ENCODE assay signal across 8 mouse cellular contexts in the genomic region with DNA sequence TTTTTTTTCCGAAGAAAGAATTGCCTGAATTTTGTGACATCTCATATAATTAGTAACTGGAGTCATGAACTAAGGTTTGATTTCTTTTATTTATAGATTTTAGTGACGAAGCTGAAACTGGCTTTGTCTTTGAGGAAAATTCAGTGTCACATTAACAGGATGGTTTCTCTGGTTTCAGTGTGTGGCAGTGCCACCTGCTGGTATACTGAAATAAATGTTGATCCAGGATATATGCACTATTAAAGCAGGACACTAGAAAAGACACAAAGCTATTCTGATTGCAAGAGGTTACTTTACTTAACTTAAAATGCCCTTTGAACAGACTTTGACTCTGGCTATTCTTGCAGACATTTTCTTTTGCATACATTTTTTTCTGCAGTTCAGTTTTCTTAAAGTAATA. TPM values are rescaled to one million over a fixed set of nuclear protein-coding genes. Genes with fewer than 3 reads are reported as not detected.
A peak's percentile ranks its signal among the peaks of the same experiment; 100 is the strongest.
DNase-seq lines count a peak whose midpoint lies in the region; ATAC-seq and TF ChIP-seq lines count a peak whose summit lies in the region.

No protein-coding gene starts in this region.

- no peak for TF ChIP-seq POLR2A in thymus, adult 2 months (IDR thresholded peaks at IDR 0.05; ENCODE audit: control insufficient read depth, extremely low read depth, insufficient read depth, low read length, poor library complexity)

- no peak for TF ChIP-seq CTCF in thymus, adult 2 months (IDR thresholded peaks at IDR 0.05; ENCODE audit: borderline replicate concordance, control insufficient read depth, extremely low read depth, insufficient read depth, low read length, poor library complexity)

- ATAC-seq in common myeloid progenitor, adult 5-6 weeks (replicated peaks; ENCODE audit: low read depth, poor library complexity, severe bottlenecking), result peak; percentile 84
- peak; percentile 50 for ATAC-seq in inflammation-experienced regulatory T-cells, adult 6 months
- ATAC-seq in midbrain, embryonic 15.5 days (replicated peaks), result peak; percentile 75; the same call in 1 of the 2 replicates

- no peak overlapping the region for H3K27ac ChIP-seq in thymus, adult 2 months (ENCODE audit: control insufficient read depth, insufficient read depth, low read length)
- H3K27ac ChIP-seq in midbrain, embryonic 15.5 days, result no peak overlapping the region

- no peak overlapping the region for H3K9ac ChIP-seq in midbrain, embryonic 15.5 days

- no peaks in the 10 kb centered on the region for H3K4me1 ChIP-seq in thymus, adult 2 months (replicated peaks; ENCODE audit: control insufficient read depth, insufficient read depth, low read length)
- no peaks in the 10 kb centered on the region for H3K4me1 ChIP-seq in midbrain, embryonic 15.5 days

- H3K4me3 ChIP-seq in thymus, adult 2 months (ENCODE audit: control insufficient read depth, insufficient read depth, low read length), result no peak overlapping the region
- no peak overlapping the region for H3K4me3 ChIP-seq in midbrain, embryonic 15.5 days

- no peaks in the 10 kb centered on the region for H3K27me3 ChIP-seq in thymus, adult 2 months (ENCODE audit: control insufficient read depth, insufficient read depth, low read length)
- H3K27me3 ChIP-seq in midbrain, embryonic 15.5 days (replicated peaks), result no peaks in the 10 kb centered on the region

- H3K9me3 ChIP-seq in midbrain, embryonic 15.5 days, result no peaks in the 10 kb centered on the region

- peak; percentile 25 to 55 for DNase-seq in heart, postnatal 10 days
- no peak for DNase-seq in heart, adult 8-10 months (ENCODE audit: low spot score)
- DNase-seq in thymus, adult 2 months, result peak; percentile 8
- DNase-seq in thymus, postnatal 36 days, result no peak
- no peak for DNase-seq in spleen, postnatal 4 days (ENCODE audit: low spot score in 2 of 2)

- H3K4me2 ChIP-seq in midbrain, embryonic 15.5 days, result no peak overlapping the region

- intact Hi-C loops in heart, postnatal 10 days (cut with DNase I), result loop anchor here (2.0 kb wide), 1 partner anchor 126 kb away; no protein-coding TSS in a partner anchor

- no peaks in the 10 kb centered on the region for H3K36me3 ChIP-seq in thymus, adult 2 months (ENCODE audit: control insufficient read depth, insufficient read depth, low read length)
- H3K36me3 ChIP-seq in midbrain, embryonic 15.5 days (replicated peaks), result no peaks in the 10 kb centered on the region

- 36% methylated on average over 2 of the region's 2 CpGs for WGBS in thymus, adult 2 months
- WGBS in midbrain, embryonic 15.5 days, result 34% methylated on average over 2 of the region's 2 CpGs

RNA-seq across cellular contexts. Expression of a gene that starts 23.3 kb away (rescaled TPM):
- not detected for total RNA-seq in heart, postnatal 10 days (2021)
- not detected for total RNA-seq in heart, adult 8-10 months (2022)
- polyA plus RNA-seq in thymus, adult 2 months (2012; rRNA removed), result 0.24 TPM in 1 of 2 replicates, not detected in the other
- 0.09 TPM in 1 of 2 replicates, not detected in the other for total RNA-seq in common myeloid progenitor, adult 5-6 weeks (2017)
- under 1 TPM in 2 of 3 experiments, not detected in 1; 0.24 to 0.26 TPM for polyA plus RNA-seq in inflammation-experienced regulatory T-cells, adult 6 months (2017; shearing (Covaris generic))
- 0.09 TPM in 1 of 2 replicates, not detected in the other for polyA plus RNA-seq in midbrain, embryonic 15.5 days (2015; fragmentation: Nextera tagmentation; extraction: Ambion mirVana)

Comparison
In these comparisons a context has a peak if more than half of its experiments do, and no peak if none do; other contexts are left out.
1. DNase-seq: peak in heart, postnatal 10 days (2 of 2) and thymus, adult 2 months (single experiment); none in heart, adult 8-10 months (single experiment), thymus, postnatal 36 days (0 of 2) and spleen, postnatal 4 days (0 of 2).
2. Peak in every context shown above with its lines, with median percentiles within 50 percentile points of each other: ATAC-seq.